ENCODE assay signal across 8 mouse cellular contexts in genomic region chr5:99251379-99252202, GRCm38 (mm10).
DNase-seq lines count a peak whose midpoint lies in the region; ATAC-seq lines count a peak whose summit lies in the region.

No protein-coding gene starts in this region.

- 5% methylated on average over 34 of the region's 34 CpGs for WGBS in intestine, embryonic 16.5 days

- H3K4me1 ChIP-seq in intestine, embryonic 16.5 days (ENCODE audit: control insufficient read depth, insufficient read depth, low read length) = peaks cover 24% of the 10 kb centered on the region

- no peaks in the 10 kb centered on the region for H3K9me3 ChIP-seq in intestine, embryonic 16.5 days (ENCODE audit: control insufficient read depth, low read length)

- peak overlapping the region; percentile 79 for H3K27ac ChIP-seq in intestine, embryonic 16.5 days (ENCODE audit: low read length)

- no peak for ATAC-seq in intestine, embryonic 16.5 days

- H3K36me3 ChIP-seq in intestine, embryonic 16.5 days (ENCODE audit: control insufficient read depth, insufficient read depth, low read length) = no peaks in the 10 kb centered on the region

- H3K4me2 ChIP-seq in intestine, embryonic 16.5 days (ENCODE audit: low read depth, low read length) = peak overlapping the region; percentile 96

- DNase-seq in lung, adult 18-20 months = peak; percentile 58 to 66
- DNase-seq in lung, postnatal 25 days (ENCODE audit: low spot score) = no peak
- peak; percentile 54 for DNase-seq in embryo, embryonic 10.5 days (ENCODE audit: low spot score)
- peak; percentile 98 for DNase-seq in heart, adult 11 months
- peak; percentile 22 for DNase-seq in lung, postnatal 10 days
- DNase-seq in right cerebral cortex, postnatal 14 days = peak; percentile 34
- DNase-seq in gastrocnemius, postnatal 10 days = no peak

- no peaks in the 10 kb centered on the region for H3K27me3 ChIP-seq in intestine, embryonic 16.5 days (replicated peaks; ENCODE audit: control insufficient read depth, insufficient read depth, low read length)

- peak overlapping the region; percentile 71 for H3K4me3 ChIP-seq in intestine, embryonic 16.5 days (ENCODE audit: low read length)

- H3K9ac ChIP-seq in intestine, embryonic 16.5 days (ENCODE audit: low read depth, low read length) = peak overlapping the region; percentile 86

Comparison
In these comparisons a context has a peak if more than half of its experiments do, and no peak if none do; other contexts are left out.
1. DNase-seq: peak in lung, adult 18-20 months (2 of 2), embryo, embryonic 10.5 days (single experiment), heart, adult 11 months (single experiment), lung, postnatal 10 days (single experiment) and right cerebral cortex, postnatal 14 days (single experiment); none in lung, postnatal 25 days (single experiment) and gastrocnemius, postnatal 10 days (single experiment).